Mouse (Mus musculus): ENCODE results near the gene Htra2.
A peak's percentile ranks its signal among the peaks of the same experiment; 100 is the strongest.

Gene Htra2

DNA sequence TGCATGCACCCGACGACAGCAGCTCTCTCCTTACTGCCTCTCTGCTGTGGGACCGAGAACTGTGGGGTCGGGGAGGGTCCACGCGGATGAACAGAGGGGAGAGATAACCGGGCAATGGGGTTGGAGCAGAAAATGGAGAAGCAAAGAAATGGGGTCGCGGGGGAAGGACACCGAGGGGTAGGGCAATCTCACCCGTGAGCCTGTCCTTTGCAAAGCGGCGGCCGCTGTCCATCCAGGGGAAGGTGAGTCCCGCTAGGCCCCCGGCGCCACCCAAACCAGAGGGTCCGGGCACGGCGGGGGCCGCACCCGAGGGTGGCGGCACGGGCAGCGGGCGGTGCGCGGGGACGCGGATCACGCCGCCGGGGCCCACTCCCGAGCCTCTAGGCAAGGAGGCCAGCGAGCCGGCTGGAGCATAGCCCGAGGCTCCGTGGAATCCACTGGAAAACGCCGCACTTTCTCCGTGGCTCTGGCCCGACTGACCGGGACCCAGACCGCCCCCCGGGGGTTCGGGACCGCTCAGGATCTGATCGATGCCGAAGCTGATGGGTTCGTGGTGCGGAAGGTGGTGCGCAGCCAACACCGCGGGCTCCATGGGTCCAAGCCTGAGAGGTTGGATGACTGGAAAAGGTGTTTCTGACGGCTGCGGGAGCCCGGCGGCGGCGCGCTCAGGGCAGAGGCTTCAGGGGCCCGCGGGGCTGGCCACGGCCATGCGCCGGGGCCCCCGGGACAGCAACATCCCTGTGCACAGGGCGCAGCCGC is 14.6 kb upstream of the Htra2 start:
- DNase-seq: peak in 1 of 2 experiments; percentile 47

DNA sequence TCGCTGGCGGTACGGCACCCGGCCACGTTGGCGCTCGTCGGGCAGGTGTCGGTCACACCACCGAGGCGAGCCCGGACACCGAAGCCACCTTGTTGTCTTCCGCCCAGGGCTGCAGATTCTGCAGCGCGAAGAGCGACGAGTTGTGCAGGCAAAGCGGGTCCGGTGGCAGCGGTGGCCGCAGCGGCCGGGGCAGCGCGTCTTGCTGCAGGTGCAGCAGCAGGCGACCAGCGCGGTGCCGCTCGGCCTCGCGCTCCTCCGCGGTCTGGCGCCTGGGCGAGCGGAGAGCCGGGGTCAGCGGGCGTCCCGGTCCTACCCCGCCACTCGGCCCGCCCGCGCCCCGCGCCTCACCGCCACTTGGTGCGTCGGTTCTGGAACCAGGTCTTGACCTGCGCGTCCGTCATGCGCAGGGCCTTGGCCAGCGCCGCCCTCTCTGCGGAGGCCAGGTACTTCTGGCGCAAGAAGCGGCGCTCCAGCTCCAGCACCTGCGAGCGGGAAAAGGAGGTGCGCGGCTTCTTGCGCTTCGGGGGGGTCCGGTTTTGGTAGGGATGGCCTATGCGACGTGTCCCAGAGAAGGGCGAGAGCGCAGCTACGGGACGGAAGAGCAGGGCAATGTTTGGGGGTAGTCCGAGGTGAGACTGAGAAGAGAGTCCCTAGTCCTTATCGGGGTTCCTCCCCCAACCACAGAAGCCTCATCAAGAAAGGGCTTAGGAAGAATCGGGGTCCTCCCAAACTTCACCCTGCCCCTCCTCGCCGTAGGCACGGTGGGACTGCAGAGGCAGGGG is 13.8 kb upstream of the Htra2 start:
- peak in 1 of 2 experiments; percentile 58 for DNase-seq

DNA sequence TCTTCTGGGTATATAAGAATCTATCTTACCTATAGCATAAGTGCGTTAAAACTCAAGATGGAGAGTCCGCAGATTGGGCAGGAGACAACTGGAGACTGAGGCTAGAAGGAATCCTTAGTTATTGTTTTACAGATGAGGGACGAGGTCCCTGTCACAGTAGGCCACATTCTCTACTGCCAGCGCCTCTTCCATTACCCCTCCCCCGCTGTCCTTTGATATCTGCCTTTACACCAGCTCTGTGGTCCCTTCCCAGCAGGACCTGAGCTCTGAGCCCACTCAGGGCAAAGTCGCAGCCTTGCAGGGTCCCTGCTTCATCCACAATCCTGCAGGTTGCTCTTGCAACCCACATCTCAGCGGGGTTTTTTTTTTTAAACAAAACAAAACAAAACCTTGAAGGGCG is 13.1 kb upstream of the Htra2 start:
- no peak for DNase-seq

DNA sequence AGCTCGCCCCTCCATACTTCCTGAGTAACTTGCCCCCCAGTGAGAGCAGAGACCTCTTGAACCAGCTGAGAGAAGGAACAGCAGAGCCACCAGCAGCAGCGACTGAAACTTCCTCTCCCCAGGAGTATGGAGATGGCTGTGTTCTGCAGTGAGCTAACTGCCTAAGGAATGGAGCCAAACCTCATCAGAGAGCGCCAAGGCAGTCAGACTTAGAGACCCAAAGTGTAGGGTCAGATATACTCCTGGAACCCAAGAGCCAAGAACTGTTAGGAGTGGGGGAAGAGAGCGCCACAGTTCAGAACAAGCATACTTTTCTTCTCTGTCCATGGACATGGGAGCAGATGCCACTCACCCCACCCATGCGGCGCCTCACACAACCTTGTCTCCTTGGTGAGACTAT is 11.4 kb upstream of the Htra2 start:
- DNase-seq: no peak

DNA sequence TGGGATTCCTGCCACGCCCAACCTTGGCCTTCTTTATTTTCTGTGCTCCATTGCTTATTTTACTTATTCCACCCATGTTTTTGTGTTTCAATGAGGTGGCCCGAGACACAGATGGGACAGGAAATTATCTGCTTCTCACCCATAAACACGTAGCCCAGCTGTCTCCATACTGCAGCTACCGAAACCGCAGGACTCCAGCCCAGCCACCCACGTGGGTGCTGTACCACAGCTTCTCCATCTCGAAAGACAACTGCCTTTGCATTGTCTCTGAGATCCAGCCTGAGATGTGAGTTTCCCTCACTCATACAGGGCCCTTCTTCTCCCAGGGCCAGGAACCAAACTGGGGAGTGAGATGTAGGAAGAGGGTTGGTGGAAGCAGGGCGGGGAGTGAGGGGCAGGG is 10.9 kb upstream of the Htra2 start:
- DNase-seq: no peak

DNA sequence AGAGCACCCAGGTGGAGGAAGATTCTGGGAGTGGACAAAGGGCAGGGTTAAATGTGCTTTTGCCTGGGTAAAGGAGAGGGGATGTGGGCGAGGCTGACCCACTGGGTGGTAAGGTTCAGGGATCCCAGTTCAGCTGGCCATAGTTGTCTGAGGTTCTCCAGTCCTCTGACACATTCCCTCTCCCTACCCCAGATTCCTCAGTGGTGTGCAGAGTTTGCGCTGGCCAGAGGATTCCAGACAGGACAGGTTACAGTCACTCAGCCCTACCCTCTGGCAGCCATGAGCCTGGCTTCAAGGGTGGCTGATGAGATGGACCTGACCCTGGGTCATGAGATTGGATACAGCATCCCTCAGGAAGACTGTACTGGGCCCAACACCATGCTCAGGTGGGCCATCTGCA is 3.7 kb upstream of the Htra2 start:
- no peak for DNase-seq

DNA sequence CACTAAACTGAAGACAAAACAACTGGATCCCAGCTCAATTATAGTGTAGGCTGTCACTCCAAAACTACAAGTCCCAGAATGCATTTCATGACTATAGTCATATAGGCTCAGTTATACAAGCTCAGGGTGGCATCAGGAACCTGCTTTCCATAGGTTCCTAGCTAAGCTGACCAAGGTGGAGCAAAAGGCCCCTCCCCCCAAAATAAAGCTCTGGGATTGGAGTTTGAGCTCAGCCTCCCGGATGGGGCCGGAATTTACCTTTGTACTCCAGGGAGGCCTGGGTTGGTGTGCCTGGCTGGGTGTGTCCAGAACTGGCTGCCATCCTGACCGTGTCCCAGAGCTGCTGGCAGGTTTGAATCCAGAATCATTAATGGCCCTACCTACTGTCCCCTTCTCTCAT is 2.7 kb upstream of the Htra2 start, which contains the start of gene Dqx1:
Gene Dqx1 (plus strand): TSS at position 55 of the 400 bp plus-strand sequence.
- DNase-seq: peak; percentile 50 to 73

DNA sequence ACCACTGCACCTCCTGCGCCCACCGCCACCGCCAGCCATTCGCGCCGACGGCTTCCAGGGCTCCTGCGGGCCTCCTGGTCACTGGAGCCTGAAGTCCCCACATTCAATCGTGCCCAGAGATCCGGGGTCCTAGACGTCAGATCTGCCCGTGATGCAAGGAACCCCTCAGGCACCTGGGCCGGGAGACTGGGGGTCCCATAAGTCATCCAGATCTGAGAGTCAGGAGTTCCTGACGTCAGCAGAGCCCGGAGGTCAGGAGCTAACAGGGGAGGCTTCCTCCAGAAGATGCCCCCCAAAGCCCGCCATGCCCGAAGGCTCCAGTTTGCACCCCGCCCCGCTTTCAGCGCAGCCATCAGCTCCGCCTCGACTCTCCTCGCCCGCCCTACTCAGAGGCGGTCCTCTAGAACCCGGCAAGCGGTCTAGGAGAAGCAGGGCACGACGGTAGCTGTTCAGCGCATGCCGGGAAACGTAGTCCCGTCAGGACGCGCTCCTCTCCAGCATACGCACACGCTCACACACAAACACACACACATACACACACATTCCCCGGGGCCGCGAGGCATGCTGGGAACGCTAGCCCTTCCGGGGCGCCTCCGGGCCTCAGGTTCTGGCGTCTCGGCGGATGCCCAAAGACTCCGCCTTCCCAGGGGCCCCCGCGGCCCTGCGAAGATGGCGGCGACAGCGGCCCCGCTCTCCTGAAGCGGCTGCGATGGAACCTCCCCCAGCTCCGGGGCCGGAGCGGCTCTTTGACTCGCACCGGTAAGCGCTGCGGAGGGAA is 810 bp downstream of the Htra2 start, which contains the start of gene Aup1:
Gene Aup1 (plus strand): TSS at position 448 of the 778 bp plus-strand sequence.
- peak; percentile 95 to 97 for DNase-seq

DNA sequence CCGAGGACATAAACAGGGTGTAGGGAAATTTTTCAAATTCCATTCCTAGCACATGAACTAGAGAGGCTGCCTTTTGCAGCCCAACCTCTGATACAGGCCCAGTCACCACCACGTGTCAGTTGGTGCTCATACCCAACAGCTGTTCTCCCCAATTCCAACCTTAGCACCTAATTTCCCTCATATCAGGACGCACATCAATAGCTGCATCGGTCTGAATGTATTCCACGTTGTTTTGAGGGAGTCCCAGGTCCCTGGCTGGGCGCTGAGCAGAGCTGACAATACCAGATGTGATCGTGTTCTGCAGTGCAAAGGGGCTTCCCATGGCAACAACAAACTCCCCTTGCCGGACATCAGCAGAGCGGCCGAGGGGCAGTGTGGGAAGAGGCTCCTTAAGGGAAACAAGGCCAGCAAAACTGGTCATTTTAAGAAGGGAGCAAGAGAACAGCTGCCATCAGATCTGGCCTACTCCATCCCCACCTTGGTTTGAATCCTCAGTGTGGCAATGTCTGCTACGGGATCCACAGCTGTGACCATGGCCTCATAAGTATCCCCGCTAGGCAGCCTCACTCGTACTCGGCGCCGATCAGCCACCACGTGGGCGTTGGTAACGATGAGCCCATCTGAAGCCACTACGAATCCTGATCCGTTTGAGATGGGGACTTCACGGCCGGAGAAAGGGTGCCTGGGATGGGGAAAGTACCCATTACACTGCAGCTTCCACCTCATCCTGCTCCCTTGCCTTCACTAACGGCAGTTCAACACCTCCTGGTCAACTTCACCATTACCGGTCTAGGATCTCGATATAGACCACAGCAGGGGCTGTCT is 1.7 kb downstream of the Htra2 start:
- peak; percentile 47 to 60 for DNase-seq

DNA sequence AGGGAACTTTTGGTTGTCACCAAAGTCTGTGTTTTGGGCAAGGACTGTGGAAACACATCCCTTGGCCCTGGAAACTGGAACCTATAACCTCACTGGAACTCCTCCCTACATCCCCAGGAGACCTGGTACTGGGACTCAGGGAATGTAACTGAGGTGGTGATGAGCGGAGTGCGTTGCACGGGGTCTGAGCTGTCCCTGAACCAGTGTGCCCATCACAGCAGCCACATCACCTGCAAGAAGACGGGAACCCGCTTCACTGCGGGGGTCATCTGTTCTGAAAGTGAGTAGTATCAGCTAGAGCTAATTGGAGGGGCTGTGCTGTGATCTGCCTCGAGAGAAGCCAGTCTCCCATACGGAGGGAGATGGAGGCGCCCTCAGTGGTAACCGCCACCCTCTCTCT is 5.7 kb downstream of the Htra2 start:
- no peak for DNase-seq

DNA sequence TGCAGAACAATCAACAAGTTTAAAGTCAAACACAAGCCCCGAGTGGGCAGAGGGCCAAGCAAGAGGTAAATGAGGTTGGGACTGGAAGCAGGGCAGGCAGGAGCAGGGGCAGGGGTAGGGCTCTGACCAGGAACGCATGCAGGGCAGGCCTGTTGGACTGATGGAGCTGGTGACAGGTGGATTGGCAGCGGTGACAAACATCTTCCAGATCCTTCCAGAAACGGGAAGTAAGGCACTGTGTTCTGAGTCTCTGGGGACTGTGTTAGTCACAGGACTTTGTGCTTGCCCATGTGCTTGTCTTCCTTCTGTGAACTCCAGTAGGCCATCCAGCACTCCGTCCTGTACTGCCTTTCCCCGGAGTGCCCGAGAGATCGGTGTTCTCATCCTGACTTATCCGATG is 10.3 kb downstream of the Htra2 start:
- DNase-seq: no peak

DNA sequence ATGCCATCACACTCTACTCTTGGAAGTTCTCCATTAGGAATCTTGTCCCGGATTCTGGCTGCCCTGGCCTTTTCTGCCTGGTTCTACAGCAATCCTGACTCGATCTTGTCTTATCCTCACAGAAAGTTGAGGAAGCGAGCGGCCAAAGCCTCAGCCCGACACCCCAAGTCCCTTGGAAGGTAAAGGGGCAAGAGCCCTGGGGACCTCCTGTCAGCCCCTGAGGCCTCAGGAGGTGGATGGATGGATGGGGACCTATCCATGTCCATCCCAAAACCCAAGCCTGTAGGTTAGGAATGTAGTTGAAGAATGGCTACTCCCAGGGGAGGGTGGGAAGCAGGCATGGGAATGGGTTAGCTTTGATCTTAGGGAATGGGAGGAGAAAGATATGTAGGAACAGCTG is 11.1 kb downstream of the Htra2 start:
- no peak for DNase-seq

DNA sequence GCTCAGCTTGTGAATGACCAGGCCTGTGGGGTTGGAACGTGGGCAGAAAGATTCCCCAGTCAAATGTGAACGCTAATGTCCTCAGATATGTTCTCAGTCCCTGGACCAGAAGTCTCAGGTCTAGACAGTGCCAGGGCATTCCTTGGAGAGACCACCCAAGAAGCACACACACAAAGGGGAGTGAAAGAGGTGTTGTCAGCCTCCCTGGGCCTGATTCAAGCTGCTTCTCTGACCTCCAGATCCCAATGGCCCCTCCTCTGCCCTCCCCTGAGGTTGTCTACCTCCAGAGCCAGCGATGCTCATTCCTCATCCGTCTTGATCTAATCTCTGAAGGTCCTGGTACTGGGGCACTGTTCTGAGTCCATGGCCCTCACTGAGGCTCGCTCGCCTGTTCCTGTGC is 11.5 kb downstream of the Htra2 start:
- DNase-seq: no peak

DNA sequence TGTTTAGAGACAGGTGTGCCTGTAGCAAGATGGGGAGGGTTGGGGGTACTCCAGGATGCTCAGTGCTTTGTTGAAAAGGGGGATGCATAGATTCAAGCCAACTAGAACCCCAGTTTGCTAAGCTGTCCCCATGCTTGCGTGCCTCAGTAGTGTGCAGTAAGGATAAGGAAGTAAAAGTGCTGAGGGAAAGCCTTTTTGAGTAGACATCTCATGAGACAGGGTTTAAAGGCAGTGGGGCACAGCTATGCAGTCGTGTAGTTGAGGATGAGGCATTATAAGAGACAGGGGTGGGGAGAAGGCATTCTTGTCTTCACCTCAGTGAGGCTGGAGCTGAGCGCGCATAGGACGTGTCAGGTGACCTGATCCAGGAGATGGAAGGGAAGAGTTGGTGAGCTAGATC is 14.5 kb downstream of the Htra2 start:
- DNase-seq: no peak

DNA sequence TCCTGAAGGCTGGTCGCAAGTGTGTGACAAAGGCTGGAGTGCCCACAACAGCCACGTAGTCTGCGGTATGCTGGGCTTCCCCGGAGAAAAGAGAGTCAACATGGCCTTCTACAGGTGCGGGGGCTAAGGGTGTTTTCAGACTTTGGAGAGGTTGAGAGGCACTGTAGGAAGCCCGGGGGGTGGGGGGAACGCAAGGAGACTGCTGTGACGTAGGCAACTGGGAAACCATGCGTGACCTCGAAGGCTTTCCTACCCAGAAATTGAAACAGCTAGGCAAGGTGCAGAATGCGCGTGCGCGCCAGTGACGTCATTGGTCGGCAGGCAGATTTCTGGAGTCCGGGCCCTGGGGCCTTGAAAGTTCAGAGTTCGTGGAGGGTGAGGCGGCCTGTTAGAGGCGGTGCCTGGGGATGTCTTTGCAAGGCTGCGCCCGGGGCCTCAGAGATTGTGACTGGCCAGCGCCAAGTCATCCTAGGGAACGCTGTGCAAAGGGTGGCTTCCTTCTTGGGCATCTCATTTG is 16.5 kb downstream of the Htra2 start:
- peak; percentile 93 to 94 for DNase-seq

DNA sequence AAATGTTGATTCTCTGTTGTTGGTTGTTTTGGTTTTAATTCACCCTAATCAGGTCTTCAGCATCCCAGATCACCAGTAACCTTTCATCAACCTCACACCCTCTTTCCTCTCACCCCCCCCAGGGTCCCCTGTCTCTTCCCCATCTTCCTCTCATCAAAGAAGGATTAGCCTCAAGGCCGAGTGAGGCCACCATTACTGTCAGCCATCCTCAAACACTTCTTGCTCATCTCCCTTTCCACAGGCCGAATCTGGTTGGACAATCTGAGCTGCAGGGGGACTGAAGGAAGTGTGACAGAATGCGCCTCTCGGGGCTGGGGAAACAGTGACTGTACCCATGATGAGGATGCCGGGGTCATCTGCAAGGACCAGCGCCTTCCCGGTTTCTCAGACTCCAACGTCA is 17.9 kb downstream of the Htra2 start:
- no peak for DNase-seq

DNA sequence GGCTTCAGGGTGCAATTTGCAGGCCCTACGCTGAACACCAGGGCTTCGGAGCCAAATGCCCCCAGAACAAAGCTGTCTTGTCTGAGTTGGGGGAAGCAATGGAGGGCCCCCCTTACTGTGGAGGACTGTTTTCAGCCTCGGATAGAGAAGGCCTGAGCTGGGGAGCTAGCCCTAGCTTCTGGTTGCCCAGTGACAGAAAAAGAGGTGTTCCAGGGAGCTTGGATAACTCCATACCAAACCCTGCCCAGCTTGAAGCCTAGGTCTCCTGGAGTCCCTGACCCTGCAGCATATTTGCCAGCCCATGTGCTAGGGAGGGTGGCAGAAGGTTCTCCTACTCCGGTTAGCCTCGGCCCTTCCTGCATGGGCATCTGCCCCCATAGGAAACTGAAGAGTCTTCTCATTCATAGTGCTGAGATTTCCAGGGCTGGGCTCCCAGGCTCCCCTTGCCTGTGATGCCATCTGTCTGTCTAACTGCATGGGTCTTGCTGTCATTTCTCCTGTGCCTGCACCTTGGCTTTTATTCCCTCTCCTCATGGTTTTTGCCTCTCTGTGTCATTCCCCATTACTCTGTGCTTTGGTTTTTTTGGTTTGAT is 20.5 kb downstream of the Htra2 start:
- DNase-seq: no peak

DNA sequence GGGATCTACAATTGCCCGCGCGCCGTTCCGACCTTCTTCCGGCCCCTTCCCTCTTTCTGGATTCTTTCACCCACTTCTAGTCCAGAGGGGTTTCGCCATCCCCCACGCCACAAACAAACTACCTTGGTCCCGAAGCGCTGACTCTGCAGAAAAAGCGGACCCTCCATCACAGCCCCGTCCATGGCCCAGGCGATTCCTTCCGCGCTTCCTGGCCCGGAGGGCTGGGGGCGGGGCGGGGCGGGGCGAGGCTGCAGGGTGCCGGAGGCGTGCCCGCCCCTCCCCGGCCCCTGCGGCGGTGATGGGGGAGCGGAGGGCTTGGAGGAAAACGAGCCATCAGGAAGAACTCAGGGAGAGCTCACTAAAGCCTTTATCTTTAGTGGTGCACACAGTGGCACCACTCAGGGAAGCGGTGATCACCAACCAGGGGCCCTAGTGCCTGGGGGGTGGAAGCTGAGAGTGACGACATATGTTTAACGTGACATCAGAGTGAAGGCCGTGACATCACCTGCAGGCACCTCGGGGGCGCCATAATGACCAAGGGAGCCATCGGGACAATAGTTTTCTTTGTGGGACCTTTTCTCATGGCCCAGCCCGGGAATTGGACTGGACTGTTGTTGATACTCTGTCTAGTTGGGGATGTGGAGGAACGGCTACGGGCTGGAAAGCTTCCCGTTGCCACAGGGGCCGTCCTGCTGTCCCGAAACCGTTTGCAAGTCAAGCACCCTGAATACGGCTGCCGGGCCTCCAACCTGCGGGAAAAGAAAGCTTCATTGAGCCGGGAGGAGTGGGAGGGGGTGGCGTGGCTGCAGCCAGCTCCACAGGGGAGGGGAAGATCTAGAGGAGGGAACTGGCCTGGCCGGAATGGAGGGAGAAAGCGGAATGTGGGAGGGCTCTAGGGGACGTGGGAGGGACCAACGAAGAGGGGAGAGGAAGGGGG is 21.6 kb downstream of the Htra2 start, which contains the start of the genes Dok1 and Loxl3:
Gene Dok1 (minus strand): TSS at position 223 of the 937 bp plus-strand sequence.
Gene Loxl3 (plus strand): TSS at position 925 of the 937 bp plus-strand sequence.
- DNase-seq: peak; percentile 82 to 90

DNA sequence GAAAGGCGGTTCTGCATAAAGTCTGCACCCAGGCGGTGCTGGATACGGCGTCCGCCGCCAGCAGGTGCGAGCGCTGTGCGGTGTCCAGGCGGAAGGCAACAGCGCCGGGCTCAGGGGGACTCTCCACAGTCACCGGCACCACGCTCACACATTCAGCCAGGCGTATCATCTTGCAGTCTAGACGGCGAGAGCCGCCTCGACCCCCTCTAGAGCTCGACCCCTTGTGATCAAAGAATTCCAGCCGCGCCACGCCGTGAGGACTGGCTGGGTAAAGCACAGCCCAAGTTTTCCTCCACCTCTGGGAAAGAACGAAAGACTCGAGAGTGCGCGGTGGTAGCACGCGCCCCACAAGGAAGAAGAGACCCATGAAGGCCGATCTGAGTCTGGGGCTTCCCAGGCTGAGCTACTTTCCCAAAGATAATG is 22.3 kb downstream of the Htra2 start:
- peak; percentile 64 to 76 for DNase-seq

DNA sequence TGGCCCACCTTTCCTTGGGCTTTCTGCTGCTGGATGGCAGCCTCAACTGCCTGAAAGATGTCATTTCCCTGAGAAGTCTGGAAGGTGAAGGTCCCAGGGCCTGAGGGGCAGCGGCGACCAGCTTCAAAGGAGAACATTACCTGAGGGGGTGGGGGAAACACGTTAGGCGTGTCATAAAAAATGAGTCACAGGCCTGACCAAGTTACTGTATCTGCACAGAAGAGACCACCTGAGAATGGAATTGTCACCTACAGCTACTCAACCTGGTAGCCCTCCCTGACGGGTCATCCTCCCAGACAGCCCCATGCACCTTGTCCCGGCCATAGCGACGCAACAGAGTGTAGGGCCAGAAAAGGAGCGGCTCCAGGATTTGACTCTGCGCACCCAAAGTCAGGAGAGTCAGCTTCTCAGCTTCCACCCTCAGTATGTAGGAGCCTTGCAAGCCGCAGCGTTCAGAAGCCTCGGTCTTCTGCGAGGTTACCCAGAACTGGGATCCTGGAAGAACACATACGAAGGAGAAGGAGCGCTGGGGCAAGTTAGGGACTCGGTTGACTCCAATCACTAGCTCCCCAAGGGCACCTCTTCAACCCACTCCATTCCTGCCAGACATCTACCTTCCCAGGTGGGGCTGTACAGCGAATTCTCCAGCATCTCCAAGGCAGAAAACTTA is 23.0 kb downstream of the Htra2 start:
- DNase-seq: no peak
